Mouse (Mus musculus): ENCODE data around the gene Pex14. TPM values are rescaled to one million over a fixed set of nuclear protein-coding genes. Genes with fewer than 3 reads are reported as not detected.

Pex14 gene
- polyA plus RNA-seq, 1 experiment from 2014 or later: 34.7 TPM

DNA sequence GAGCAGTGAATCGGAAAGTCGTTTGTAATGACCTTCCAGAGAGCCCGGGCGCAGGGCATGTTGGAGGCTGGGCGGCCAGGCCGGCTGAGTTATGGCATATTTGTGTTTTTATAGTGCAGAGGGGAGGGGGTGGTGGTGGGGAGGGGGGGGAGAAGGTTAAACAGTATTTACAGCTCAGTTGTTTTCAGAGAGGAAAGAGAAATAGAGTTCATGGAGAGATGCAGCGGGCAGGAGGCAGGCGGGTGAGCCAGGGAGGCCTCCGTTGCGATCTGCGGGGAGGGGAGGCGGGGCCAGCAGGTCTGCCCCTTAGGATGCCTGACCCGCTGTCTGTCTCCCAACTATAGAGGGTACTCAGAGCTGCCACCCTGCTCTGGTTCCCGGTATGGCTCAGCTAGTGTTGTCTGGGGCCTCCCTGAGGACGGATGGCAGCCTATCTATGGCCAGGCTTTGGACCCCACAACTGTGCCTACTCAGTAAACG lies 177.4 kb downstream of the Pex14 start:
- no peak overlapping the region for H3K4me3 ChIP-seq

DNA sequence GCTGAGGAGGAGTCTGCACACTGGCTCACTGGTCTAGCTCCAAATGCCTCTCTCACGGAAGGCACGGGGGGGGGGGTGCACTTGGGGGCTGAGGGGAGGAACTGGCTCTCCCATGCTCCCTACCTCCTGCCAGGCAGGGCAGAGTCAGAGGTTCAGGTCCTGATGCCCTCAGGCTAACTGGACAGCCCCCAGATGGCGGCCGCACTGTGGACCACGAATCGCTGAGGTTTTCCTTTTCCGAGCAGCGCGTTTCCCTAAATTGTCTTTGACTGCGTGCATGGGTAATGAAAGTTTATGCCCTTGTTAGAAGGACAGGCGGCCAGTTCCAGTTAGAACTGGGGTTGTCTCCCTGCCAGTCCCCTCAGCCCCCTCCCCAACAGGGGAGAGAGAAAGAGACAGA lies 179.1 kb downstream of the Pex14 start:
- H3K9ac ChIP-seq: no peak overlapping the region
- WGBS (ENCODE audit: insufficient replicate concordance): 35% methylated on average over 11 of the region's 11 CpGs
- H3K27ac ChIP-seq: no peak overlapping the region
- H3K9me3 ChIP-seq (replicated peaks): no peaks in the 10 kb centered on the region
- no peak overlapping the region for H3K4me3 ChIP-seq
- H3K27me3 ChIP-seq (replicated peaks): peaks cover 90% of the 10 kb centered on the region
- peaks cover 4% of the 10 kb centered on the region; the same call in 1 of the 2 replicates for H3K4me1 ChIP-seq
- no peak for ATAC-seq
- no peaks in the 10 kb centered on the region for H3K36me3 ChIP-seq
- H3K4me2 ChIP-seq: no peak overlapping the region

More for the DNA sequence above, 177.4 kb downstream of the Pex14 start:
- Histone ChIP-seq H3K27ac (no peak overlapping the region), H3K9ac (no peak overlapping the region), H3K4me2 (peak overlapping the region; percentile 33), H3K27me3 (replicated peaks) (peaks cover 94% of the 10 kb centered on the region), H3K9me3 (replicated peaks) (no peaks in the 10 kb centered on the region), H3K36me3 (no peaks in the 10 kb centered on the region), H3K4me1 (peaks cover 17% of the 10 kb centered on the region)
- WGBS (ENCODE audit: insufficient replicate concordance): 22% methylated on average over 16 of the region's 16 CpGs
- no peak for ATAC-seq

DNA sequence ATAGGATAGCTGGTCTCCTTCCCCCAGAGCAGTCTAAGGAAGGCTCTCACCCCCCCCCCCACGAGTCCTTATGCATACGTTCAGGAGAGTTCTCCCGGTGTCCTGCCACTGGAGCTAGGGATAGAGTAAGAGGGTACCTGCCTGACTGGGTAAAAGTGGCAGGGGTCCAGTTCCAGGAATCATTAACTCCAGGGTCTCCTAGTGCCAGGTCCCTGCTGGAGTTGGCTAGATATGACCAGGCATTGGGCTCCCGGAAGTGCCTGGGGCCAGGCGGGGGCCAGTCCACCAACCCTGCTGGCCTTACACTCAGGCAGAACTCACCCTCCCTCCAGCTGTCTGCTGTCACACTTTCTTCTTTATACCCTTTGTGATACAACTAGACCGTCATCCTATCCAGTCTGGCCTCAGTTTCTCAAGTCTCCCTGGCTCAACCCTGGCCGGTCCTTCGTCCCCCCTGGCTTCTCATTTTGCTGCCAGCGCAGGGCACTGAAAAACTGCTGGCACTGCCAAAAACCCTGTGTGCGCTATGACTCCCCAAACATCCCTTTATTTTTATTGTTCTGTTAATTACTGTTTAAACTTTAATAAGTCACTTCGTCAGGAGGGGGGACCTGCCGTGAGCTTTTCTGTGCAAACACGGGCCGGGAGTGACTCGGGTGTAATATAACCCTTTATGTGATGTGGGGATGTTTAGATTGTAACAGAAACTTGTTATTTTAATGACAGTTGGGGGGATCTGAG lies 180.8 kb downstream of the Pex14 start:
- Histone ChIP-seq H3K27me3 (replicated peaks) (peaks cover 78% of the 10 kb centered on the region), H3K36me3 (no peaks in the 10 kb centered on the region), H3K4me2 (no peak overlapping the region), H3K9me3 (replicated peaks) (no peaks in the 10 kb centered on the region), H3K27ac (no peak overlapping the region), H3K4me1 (peaks cover 8% of the 10 kb centered on the region), H3K4me3 (no peak overlapping the region), H3K9ac (no peak overlapping the region)
- no peak for ATAC-seq
- WGBS (ENCODE audit: insufficient replicate concordance): 72% methylated on average over 15 of the region's 15 CpGs

DNA sequence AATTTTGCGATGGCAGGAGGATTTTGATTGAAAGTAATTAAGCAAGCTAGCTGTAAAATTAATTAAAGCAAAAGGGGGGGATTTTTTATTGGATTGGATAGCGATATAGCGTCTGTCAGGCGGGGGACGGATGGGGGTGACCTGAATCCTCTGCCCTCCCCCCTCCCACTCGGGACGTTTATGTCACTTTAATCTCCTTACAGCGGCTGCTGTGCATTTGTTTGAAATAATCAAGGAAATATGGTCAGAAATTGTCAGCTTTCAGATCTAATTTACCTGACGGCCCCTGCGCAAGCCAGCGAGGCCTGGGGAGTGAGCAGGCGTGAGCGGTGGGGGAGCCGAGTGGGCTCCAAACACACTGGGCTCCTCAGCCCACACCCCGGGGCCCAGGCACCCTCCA lies 183.8 kb downstream of the Pex14 start:
- H3K4me2 ChIP-seq: no peak overlapping the region
- H3K4me3 ChIP-seq: no peak overlapping the region
- no peaks in the 10 kb centered on the region for H3K36me3 ChIP-seq
- H3K9ac ChIP-seq: no peak overlapping the region
- 77% methylated on average over 15 of the region's 15 CpGs for WGBS (ENCODE audit: insufficient replicate concordance)
- ATAC-seq: no peak
- H3K27me3 ChIP-seq (replicated peaks): peaks cover 52% of the 10 kb centered on the region
- peaks cover 8% of the 10 kb centered on the region for H3K4me1 ChIP-seq
- no peaks in the 10 kb centered on the region for H3K9me3 ChIP-seq (replicated peaks)
- no peak overlapping the region for H3K27ac ChIP-seq

DNA sequence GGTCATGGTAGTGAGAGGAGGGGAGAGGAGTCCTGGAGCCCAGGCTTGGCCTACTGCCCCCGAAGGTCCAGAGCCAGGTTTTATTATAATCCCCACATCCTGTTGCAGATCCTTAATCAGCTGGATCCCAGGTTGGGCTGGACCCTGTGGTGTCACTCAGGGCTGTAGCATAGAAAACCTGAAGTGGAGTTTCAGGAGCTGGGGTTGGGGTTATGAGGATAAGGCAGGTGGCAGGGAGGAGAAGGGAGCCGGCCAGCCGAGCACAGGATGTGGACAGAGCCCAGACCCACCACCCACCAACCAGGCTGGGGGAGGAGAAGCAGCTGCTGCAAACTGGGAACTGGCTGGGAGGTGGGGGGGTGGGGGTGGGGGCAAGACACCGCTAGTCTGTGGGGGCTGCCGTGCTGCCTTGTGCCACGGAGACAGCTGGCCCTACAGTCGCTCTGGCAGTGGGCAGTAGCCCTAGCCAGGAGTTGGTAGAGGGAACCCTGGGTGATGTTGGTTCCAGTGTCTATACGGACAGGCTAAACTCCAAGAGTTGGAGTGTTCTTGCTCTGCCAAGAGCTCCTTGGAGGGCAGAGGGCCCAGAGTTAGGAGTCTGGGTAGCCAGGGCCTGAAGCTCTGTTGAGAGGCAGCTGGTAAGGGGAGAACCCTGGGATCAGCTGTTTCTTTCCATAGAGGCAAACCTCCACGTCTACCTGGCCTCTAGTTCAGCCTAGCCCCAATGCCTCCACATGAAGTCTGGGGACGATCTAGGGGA lies 184.6 kb downstream of the Pex14 start:
- H3K27me3 ChIP-seq (replicated peaks): peaks cover 44% of the 10 kb centered on the region
- peaks cover 8% of the 10 kb centered on the region for H3K4me1 ChIP-seq
- H3K9ac ChIP-seq: no peak overlapping the region
- 0 out of 2 replicates have a peak, but pooled peaks have one; percentile 38 for ATAC-seq
- no peak overlapping the region for H3K4me2 ChIP-seq
- no peak overlapping the region for H3K27ac ChIP-seq
- WGBS (ENCODE audit: insufficient replicate concordance): 44% methylated on average over 10 of the region's 10 CpGs
- no peak overlapping the region for H3K4me3 ChIP-seq
- H3K9me3 ChIP-seq (replicated peaks): no peaks in the 10 kb centered on the region
- H3K36me3 ChIP-seq: no peaks in the 10 kb centered on the region

DNA sequence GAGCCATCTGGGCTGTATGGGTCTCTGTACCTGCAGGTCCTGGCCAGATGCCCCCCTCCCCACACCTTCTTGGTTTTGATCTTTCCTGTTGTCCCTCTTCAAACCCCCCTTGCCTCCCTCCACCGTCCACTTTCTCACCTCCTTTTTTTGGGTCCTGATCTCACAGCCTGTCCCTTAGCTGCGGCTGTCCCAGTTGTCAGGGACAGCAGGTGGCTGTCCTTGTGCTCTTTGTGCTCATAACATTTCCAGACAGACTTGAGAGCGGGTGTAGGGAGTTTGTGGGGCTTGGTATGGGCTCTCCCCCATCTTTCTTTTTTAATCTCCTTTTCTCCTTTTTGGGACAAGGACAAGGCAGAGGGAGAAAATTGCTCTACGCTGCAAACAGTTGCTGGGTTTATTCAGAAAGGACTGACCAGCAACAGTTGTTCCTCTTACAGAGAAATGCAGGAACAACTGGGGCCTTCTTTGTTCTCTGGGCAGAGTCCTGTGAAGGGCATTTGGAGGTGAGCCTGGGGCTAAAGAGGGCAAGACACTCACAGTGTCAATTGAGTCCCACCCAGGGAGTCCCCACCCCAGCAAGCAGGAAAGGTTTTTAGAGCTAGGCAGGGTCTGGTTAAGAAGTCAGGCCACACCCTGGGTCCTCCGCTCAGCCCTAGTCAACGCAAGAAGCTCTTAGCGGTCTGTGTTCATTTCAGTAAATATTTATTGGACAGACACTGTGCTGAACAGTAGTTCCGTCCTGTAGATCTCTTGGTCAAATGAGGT lies 186.7 kb downstream of the Pex14 start:
- H3K4me1 ChIP-seq: peaks cover 8% of the 10 kb centered on the region
- H3K36me3 ChIP-seq: no peaks in the 10 kb centered on the region
- no peak overlapping the region for H3K27ac ChIP-seq
- H3K4me2 ChIP-seq: no peak overlapping the region
- H3K9ac ChIP-seq: no peak overlapping the region
- no peak for ATAC-seq
- H3K4me3 ChIP-seq: no peak overlapping the region
- peaks cover 25% of the 10 kb centered on the region for H3K27me3 ChIP-seq (replicated peaks)
- H3K9me3 ChIP-seq (replicated peaks): no peaks in the 10 kb centered on the region
- WGBS (ENCODE audit: insufficient replicate concordance): 62% methylated on average over 8 of the region's 8 CpGs

DNA sequence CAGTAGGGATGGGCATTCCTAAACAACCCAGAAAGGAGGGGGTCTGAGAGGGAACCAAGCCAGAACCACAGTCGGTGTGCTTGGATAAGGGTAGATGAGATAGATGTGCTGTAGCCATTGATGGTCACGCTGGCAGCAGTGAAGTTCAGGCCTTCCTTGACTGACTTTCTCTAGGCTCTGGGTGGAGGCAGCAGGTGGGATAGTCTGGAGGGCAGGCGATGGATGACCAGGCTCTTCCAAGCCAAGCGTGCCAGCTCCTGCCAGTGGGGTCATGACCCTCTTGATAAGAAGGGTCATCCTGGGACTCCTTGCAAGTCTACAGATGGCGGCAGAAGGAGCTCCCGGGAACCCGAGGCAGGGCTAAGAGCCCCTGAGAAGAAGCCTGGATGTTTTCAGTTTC lies 187.5 kb downstream of the Pex14 start:
- H3K27ac ChIP-seq: no peak overlapping the region
- no peaks in the 10 kb centered on the region for H3K9me3 ChIP-seq (replicated peaks)
- 55% methylated on average over 7 of the region's 7 CpGs for WGBS (ENCODE audit: insufficient replicate concordance)
- H3K4me1 ChIP-seq: peaks cover 8% of the 10 kb centered on the region
- ATAC-seq: no peak
- peaks cover 23% of the 10 kb centered on the region for H3K27me3 ChIP-seq (replicated peaks)
- H3K9ac ChIP-seq: no peak overlapping the region
- H3K4me3 ChIP-seq: no peak overlapping the region
- H3K36me3 ChIP-seq: no peaks in the 10 kb centered on the region
- no peak overlapping the region for H3K4me2 ChIP-seq

Other genes starting within 250 kb of the Pex14 start
- gene Dffa, start 4.3 kb upstream of the Pex14 start, polyA plus RNA-seq (2016; fragmentation: Nextera tagmentation; extraction: Ambion mirVana): 24.4 and 25.3 TPM in 2 replicates
- 0.35 TPM in 1 of 2 replicates, not detected in the other for gene Cort, start 26.9 kb upstream of the Pex14 start, polyA plus RNA-seq (2016; fragmentation: Nextera tagmentation; extraction: Ambion mirVana)
- gene Cenps, start 37.8 kb upstream of the Pex14 start, polyA plus RNA-seq (2016; fragmentation: Nextera tagmentation; extraction: Ambion mirVana): 23.2 and 25.9 TPM in 2 replicates
- gene Pgd, start 66.9 kb upstream of the Pex14 start, polyA plus RNA-seq (2016; fragmentation: Nextera tagmentation; extraction: Ambion mirVana): 88.5 and 91.3 TPM in 2 replicates
- gene Kif1b, start 207.8 kb upstream of the Pex14 start, polyA plus RNA-seq (2016; fragmentation: Nextera tagmentation; extraction: Ambion mirVana): 9.1 and 9.2 TPM in 2 replicates